Mouse (Mus musculus) liver, adult 2 months (tissue): Measurements from ENCODE around the gene Gm20388. TPM values are rescaled to one million over a fixed set of nuclear protein-coding genes. Genes with fewer than 3 reads are reported as not detected.

Experiments
- DNase-seq: peaks from one replicate; pipeline ENCODE4 v3.0.0-alpha.2; 2011; ENCODE audit warnings: low read depth, low spot score; ENCODE audit errors: extremely low read depth
- H3K27ac ChIP-seq: fragments of 200-500 bp; replicated peaks from 2 replicates; pipeline ENCODE4 v1.5.1; 2012; ENCODE audit warnings: low read depth, mild to moderate bottlenecking, control low read depth, inconsistent platforms, low read length; ENCODE audit not compliant: insufficient read depth
- H3K27me3 ChIP-seq: fragments of 200-500 bp; 2 replicates; pipeline ENCODE4 v1.6.1; 2012; ENCODE audit warnings: mild to moderate bottlenecking, moderate library complexity, low read length, inconsistent platforms; ENCODE audit not compliant: control insufficient read depth, insufficient read depth
- H3K36me3 ChIP-seq: fragments of 200-500 bp; 2 replicates; pipeline ENCODE4 v1.6.1; 2012; ENCODE audit warnings: low read length, inconsistent platforms; ENCODE audit not compliant: control insufficient read depth, insufficient read depth
- H3K4me1 ChIP-seq: fragments of 200-500 bp; 2 replicates; pipeline ENCODE4 v1.6.1; 2011; ENCODE audit warnings: low read length; ENCODE audit not compliant: control insufficient read depth, insufficient read depth
- H3K4me3 ChIP-seq: fragments of 200-500 bp; 2 replicates; pipeline ENCODE4 v1.5.1; 2011; ENCODE audit warnings: low read depth, mild to moderate bottlenecking, control low read depth, low read length, moderate library complexity; ENCODE audit not compliant: insufficient read depth
- H3K79me2 ChIP-seq: fragments of 200-500 bp; 2 replicates; pipeline ENCODE4 v1.6.1; 2012; ENCODE audit warnings: inconsistent platforms, mild to moderate bottlenecking, low read length, moderate library complexity; ENCODE audit not compliant: control insufficient read depth, insufficient read depth
- H3K9ac ChIP-seq: fragments of 200-500 bp; 2 replicates; pipeline ENCODE4 v1.6.1; 2012; ENCODE audit warnings: low read depth, mild to moderate bottlenecking, control low read depth, inconsistent platforms, low read length
- CTCF ChIP-seq: fragments of 200-500 bp; IDR thresholded peaks from 2 replicates; pipeline ENCODE4 v1.5.1; 2011; ENCODE audit warnings: low read depth, low read length, control low read depth
- POLR2A ChIP-seq: fragments of 200-500 bp; IDR thresholded peaks from 2 replicates; pipeline ENCODE4 v1.6.1; 2011; ENCODE audit warnings: low read length, control low read depth; ENCODE audit not compliant: insufficient read depth; ENCODE audit errors: extremely low read depth
- WGBS: fragments of 180-500 bp; shearing (Covaris S2); methylation state at CpG from one replicate; pipeline ENCODE4 v1.1.7; 2018; 5-methylcytosine and 5-hydroxymethylcytosine counted together
- polyA plus RNA-seq: library from polyadenylated mRNA; depleted of rRNA; stranded (reverse); fragments of >200 nt; gene quantifications from 2 replicates; pipeline ENCODE4 v1.2.3, GENCODE M21; 2012
- total RNA-seq: library from RNA; depleted of rRNA; stranded (reverse); fragments of >200 nt; gene quantifications from 2 replicates; pipeline ENCODE4 v1.2.3, GENCODE M21; 2014

Gm20388 gene
- total and polyA plus RNA-seq, 2 experiments: 6.4 to 19.9 TPM

DNA sequence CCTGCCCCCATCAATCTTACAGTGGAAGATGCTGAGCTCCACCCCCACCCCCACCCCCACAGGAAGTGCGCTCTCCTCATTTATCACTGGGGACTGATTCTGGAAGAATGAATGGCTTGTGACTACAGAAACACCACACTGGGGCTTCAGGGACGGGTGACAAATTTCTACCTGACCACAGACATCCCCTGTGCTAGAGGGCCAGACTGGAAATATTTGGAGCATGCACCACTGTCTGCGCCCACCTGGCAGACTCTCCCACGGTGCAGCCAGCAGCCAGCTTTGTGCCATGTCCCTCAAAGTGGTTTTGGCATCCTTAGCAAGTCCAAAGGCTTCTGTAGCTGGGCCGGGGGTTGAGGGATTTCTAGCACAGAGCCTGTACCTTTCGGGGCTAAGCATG, 997.0 kb downstream of the Gm20388 start:
- no peaks in the 10 kb centered on the region for H3K79me2 ChIP-seq
- no peak for DNase-seq
- H3K36me3 ChIP-seq: no peaks in the 10 kb centered on the region
- no peak overlapping the region for H3K27ac ChIP-seq
- H3K4me3 ChIP-seq: no peak overlapping the region
- TF ChIP-seq CTCF (no peak), POLR2A (no peak)
- H3K4me1 ChIP-seq: no peaks in the 10 kb centered on the region
- no peaks in the 10 kb centered on the region for H3K27me3 ChIP-seq
- no peak overlapping the region for H3K9ac ChIP-seq
- WGBS: 66% methylated on average over 6 of the region's 6 CpGs

- Histone ChIP-seq H3K4me1 (no peaks in the 10 kb centered on the region), H3K36me3 (no peaks in the 10 kb centered on the region), H3K9ac (no peak overlapping the region), H3K79me2 (no peaks in the 10 kb centered on the region), H3K27ac (no peak overlapping the region), H3K27me3 (no peaks in the 10 kb centered on the region), H3K4me3 (no peak overlapping the region)
- TF ChIP-seq CTCF: no peak
- no peak for TF ChIP-seq POLR2A
- no peak for DNase-seq
- WGBS: 74% methylated on average over 2 of the region's 2 CpGs
These were observed 1000.3 kb downstream of the Gm20388 start for GRCm38 (mm10) chr8:120910936-120911335.

- TF ChIP-seq CTCF: no peak
- no peak for TF ChIP-seq POLR2A
- H3K27ac ChIP-seq: no peak overlapping the region
- WGBS: 78% methylated on average over 6 of the region's 6 CpGs
- H3K9ac ChIP-seq: no peak overlapping the region
- DNase-seq: no peak
- no peaks in the 10 kb centered on the region for H3K36me3 ChIP-seq
- H3K4me1 ChIP-seq: no peaks in the 10 kb centered on the region
- H3K27me3 ChIP-seq: no peaks in the 10 kb centered on the region
- H3K79me2 ChIP-seq: no peaks in the 10 kb centered on the region
- no peak overlapping the region for H3K4me3 ChIP-seq
These were observed 1001.8 kb downstream of the Gm20388 start for GRCm38 (mm10) chr8:120912463-120912862.

DNA sequence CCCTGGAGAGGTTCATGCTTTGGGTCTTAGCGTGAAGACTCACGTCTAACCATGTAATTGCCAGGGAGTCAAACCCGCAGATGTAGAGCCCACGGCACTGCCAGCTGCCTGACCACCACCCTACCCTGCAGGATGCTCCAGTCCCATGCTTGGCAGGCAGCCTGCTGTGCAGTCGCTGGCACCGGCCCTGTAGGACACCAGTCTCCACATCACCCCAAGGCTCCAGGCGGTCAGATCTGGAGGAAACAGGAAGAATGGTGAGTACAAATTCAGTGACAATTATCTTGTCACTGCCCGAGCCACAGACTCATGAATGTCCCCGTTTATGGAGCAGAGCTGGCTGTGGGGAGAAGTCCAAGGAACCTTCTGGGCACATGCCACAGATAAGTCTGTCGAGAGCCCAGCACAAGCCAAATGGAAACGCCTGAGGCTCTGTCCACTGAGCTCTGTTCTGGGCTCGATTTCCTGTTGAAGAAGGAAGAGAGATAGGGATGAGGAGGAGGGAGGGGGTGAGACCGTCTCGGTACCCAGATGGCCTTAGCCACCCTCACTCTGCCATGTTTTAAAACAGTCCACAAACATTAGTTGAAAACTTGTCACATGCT, 1006.3 kb downstream of the Gm20388 start:
- H3K9ac ChIP-seq: no peak overlapping the region
- TF ChIP-seq CTCF: no peak
- no peak for DNase-seq
- no peaks in the 10 kb centered on the region for H3K79me2 ChIP-seq
- WGBS: 66% methylated on average over 14 of the region's 14 CpGs
- H3K36me3 ChIP-seq: no peaks in the 10 kb centered on the region
- H3K27ac ChIP-seq: no peak overlapping the region
- H3K4me1 ChIP-seq: peaks cover 7% of the 10 kb centered on the region
- H3K4me3 ChIP-seq: no peak overlapping the region
- no peaks in the 10 kb centered on the region for H3K27me3 ChIP-seq

- DNase-seq: peak; percentile 66
- Histone ChIP-seq H3K4me1 (peaks cover 7% of the 10 kb centered on the region), H3K4me3 (no peak overlapping the region), H3K79me2 (no peaks in the 10 kb centered on the region), H3K27ac (no peak overlapping the region), H3K36me3 (no peaks in the 10 kb centered on the region), H3K27me3 (no peaks in the 10 kb centered on the region), H3K9ac (no peak overlapping the region)
- WGBS: 42% methylated on average over 4 of the region's 4 CpGs
- TF ChIP-seq POLR2A: no peak
These were observed 1009.9 kb downstream of the Gm20388 start for GRCm38 (mm10) chr8:120920527-120920926.

DNA sequence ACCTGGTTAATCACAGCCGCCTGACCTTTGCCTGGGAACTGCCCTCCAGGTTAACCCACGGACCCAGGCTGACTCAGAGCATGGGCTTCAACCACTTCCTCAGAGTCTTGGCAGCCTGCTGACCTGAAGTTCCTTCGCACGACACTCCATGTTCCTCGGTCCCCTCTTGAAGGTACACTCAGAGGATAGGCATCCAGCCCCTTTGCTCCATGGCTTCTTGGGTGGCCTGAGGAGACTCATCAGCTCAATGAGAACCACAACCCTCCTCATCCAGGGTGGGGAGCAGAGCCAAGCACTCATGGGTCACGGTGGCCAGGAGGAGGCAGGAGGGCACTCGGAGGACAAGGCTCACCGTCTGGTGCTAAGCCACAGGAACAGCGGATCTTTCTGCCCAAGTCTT, 1015.6 kb downstream of the Gm20388 start:
- TF ChIP-seq POLR2A (no peak), CTCF (no peak)
- Histone ChIP-seq H3K4me3 (no peak overlapping the region), H3K27me3 (no peaks in the 10 kb centered on the region), H3K36me3 (no peaks in the 10 kb centered on the region), H3K27ac (no peak overlapping the region), H3K4me1 (peaks cover 2% of the 10 kb centered on the region; the same call in 1 of the 2 replicates), H3K79me2 (no peaks in the 10 kb centered on the region), H3K9ac (no peak overlapping the region)
- 90% methylated on average over 9 of the region's 9 CpGs for WGBS
- DNase-seq: no peak
